Mouse (Mus musculus): ENCODE results near the gene Hoxc6. TPM values are rescaled to one million over a fixed set of nuclear protein-coding genes. Genes with fewer than 3 reads are reported as not detected.

Hoxc6 gene
- total and polyA plus RNA-seq, 3 experiments = 0.42 to 4.5 (median 0.79) TPM

GRCm38 (mm10) chr15:102965003-102965891 lies 32.8 kb upstream of the Hoxc6 start:
- Histone ChIP-seq H3K4me2 (ENCODE audit: insufficient read depth, low read depth, poor library complexity, severe bottlenecking) (no peak overlapping the region), H3K27ac (ENCODE audit: insufficient read depth, low read depth) (no peak overlapping the region), H3K9me3 (replicated peaks; ENCODE audit: low read length) (no peaks in the 10 kb centered on the region), H3K4me3 (replicated peaks in 1 of 3; ENCODE audit: low read depth in 2 of 3, low read length in 2 of 3, poor library complexity in 1 of 3) (no peak overlapping the region), H3K9ac (ENCODE audit: insufficient read depth, low read depth) (no peak overlapping the region), H3K4me1 (ENCODE audit: control insufficient read depth in 1 of 2, insufficient read depth in 2 of 2) (peaks cover 6 to 23% of the 10 kb centered on the region in 2 experiments), H3K36me3 (replicated peaks in 1 of 2; ENCODE audit: control insufficient read depth in 1 of 2, insufficient read depth in 1 of 2, low read length in 1 of 2) (no peaks in the 10 kb centered on the region), H3K27me3 (replicated peaks) (peaks cover 93% of the 10 kb centered on the region), H3K79me2 (replicated peaks; ENCODE audit: control insufficient read depth, extremely low read depth, insufficient read depth, poor library complexity, severe bottlenecking) (no peaks in the 10 kb centered on the region)
- TF ChIP-seq IRF4 (IDR thresholded peaks at IDR 0.05; ENCODE audit: low read depth, low read length) = no peak
- TF ChIP-seq E2F4 (IDR thresholded peaks at IDR 0.05; ENCODE audit: insufficient replicate concordance, low read depth, low read length) = no peak
- no peak for TF ChIP-seq PAX5 (IDR thresholded peaks at IDR 0.05; ENCODE audit: low read length)
- dilution Hi-C loops (cut with MboI; ENCODE audit: extremely low pct_ligation_motif_present, extremely low pct_unique_long_range_greater_than_20kb, low sequenced_read_pairs) = no loop called here
- in situ Hi-C loops (cut with MboI; ENCODE audit: low pct_ligation_motif_present, low pct_unique_long_range_greater_than_20kb, low sequenced_read_pairs) = no loop called here
- no peak for DNase-seq (ENCODE audit: extremely low read depth)

- in situ Hi-C loops (cut with MboI; ENCODE audit: low pct_ligation_motif_present, low pct_unique_long_range_greater_than_20kb, low sequenced_read_pairs) (no loop called here), dilution Hi-C loops (cut with MboI; ENCODE audit: extremely low pct_ligation_motif_present, extremely low pct_unique_long_range_greater_than_20kb, low sequenced_read_pairs) (no loop called here)
- Histone ChIP-seq H3K9ac (ENCODE audit: insufficient read depth, low read depth) (peak overlapping the region; percentile 15; the same call in 1 of the 2 replicates), H3K79me2 (replicated peaks; ENCODE audit: control insufficient read depth, extremely low read depth, insufficient read depth, poor library complexity, severe bottlenecking) (no peaks in the 10 kb centered on the region), H3K4me1 (ENCODE audit: control insufficient read depth in 1 of 2, insufficient read depth in 2 of 2) (peaks cover 7 to 25% of the 10 kb centered on the region in 2 experiments), H3K27ac (ENCODE audit: insufficient read depth, low read depth) (no peak overlapping the region), H3K9me3 (replicated peaks; ENCODE audit: low read length) (no peaks in the 10 kb centered on the region), H3K4me3 (replicated peaks in 1 of 3; ENCODE audit: low read depth in 2 of 3, low read length in 2 of 3, poor library complexity in 1 of 3) (peak overlapping the region in 2 of 3 experiments; percentile 21 to 23), H3K27me3 (replicated peaks) (peaks cover 93% of the 10 kb centered on the region), H3K4me2 (ENCODE audit: insufficient read depth, low read depth, poor library complexity, severe bottlenecking) (peak overlapping the region; percentile 74), H3K36me3 (replicated peaks in 1 of 2; ENCODE audit: control insufficient read depth in 1 of 2, insufficient read depth in 1 of 2, low read length in 1 of 2) (no peaks in the 10 kb centered on the region)
- DNase-seq (ENCODE audit: extremely low read depth) = peak; percentile 94
- peak; percentile 28; the same call in 1 of the 2 replicates for TF ChIP-seq CHD2 (IDR thresholded peaks at IDR 0.05; ENCODE audit: low read length)
- peak; percentile 82 for TF ChIP-seq MAX (IDR thresholded peaks at IDR 0.05; ENCODE audit: low read length)
- no peak for TF ChIP-seq CHD1 (IDR thresholded peaks at IDR 0.05; ENCODE audit: low read depth, low read length)
- TF ChIP-seq ZNF384 (IDR thresholded peaks at IDR 0.05; ENCODE audit: low read depth, low read length) = no peak
- TF ChIP-seq JUN (IDR thresholded peaks at IDR 0.05; ENCODE audit: insufficient read depth, low read depth, low read length) = no peak
- 0 out of 2 replicates have a peak, but pooled peaks have one; percentile 18 for TF ChIP-seq BHLHE40 (IDR thresholded peaks at IDR 0.05; ENCODE audit: low read depth, low read length)
- TF ChIP-seq ETS1 (conservative IDR thresholded peaks at IDR 0.05; ENCODE audit: low read depth, low read length) = 0 out of 2 replicates have a peak, but pooled peaks have one; percentile 20
- no peak for TF ChIP-seq KAT2A (IDR thresholded peaks at IDR 0.05; ENCODE audit: insufficient replicate concordance, low read length)
- TF ChIP-seq MYC (IDR thresholded peaks at IDR 0.05; ENCODE audit: low read depth, low read length) = 0 out of 2 replicates have a peak, but pooled peaks have one; percentile 26
- peak; percentile 55 for TF ChIP-seq HCFC1 (IDR thresholded peaks at IDR 0.05; ENCODE audit: low read depth, low read length)
- no peak; the same call in 1 of the 2 replicates for TF ChIP-seq NELFE (IDR thresholded peaks at IDR 0.05; ENCODE audit: low read depth, low read length)
- peak; percentile 83; the same call in 1 of the 2 replicates for TF ChIP-seq MAZ (IDR thresholded peaks at IDR 0.05; ENCODE audit: low read depth, low read length)
- TF ChIP-seq ZKSCAN1 (IDR thresholded peaks at IDR 0.05; ENCODE audit: borderline replicate concordance, low read depth, low read length) = no peak
- peak; percentile 46 for TF ChIP-seq ZC3H11A (IDR thresholded peaks at IDR 0.05; ENCODE audit: low read depth, low read length)
- no peak for TF ChIP-seq POLR2A (IDR thresholded peaks at IDR 0.05; ENCODE audit: low read depth, low read length)
- no peak for TF ChIP-seq EP300 (IDR thresholded peaks at IDR 0.05; ENCODE audit: low read length)
- TF ChIP-seq SMC3 (IDR thresholded peaks at IDR 0.05; ENCODE audit: low read depth, low read length) = peak; percentile 75
- TF ChIP-seq USF1 (IDR thresholded peaks at IDR 0.05; ENCODE audit: low read depth, low read length) = peak; percentile 74
- peak; percentile 48; the same call in 1 of the 2 replicates for TF ChIP-seq MEF2A (IDR thresholded peaks at IDR 0.05; ENCODE audit: borderline replicate concordance, low read depth, low read length)
- TF ChIP-seq JUND (conservative IDR thresholded peaks at IDR 0.05; ENCODE audit: low read depth, low read length) = peak; percentile 48; the same call in 1 of the 2 replicates
- no peak for TF ChIP-seq UBTF (IDR thresholded peaks at IDR 0.05; ENCODE audit: low read depth, low read length)
- no peak for TF ChIP-seq ZMIZ1 (IDR thresholded peaks at IDR 0.05; ENCODE audit: low read depth, low read length)
- no peak for TF ChIP-seq GABPA (IDR thresholded peaks at IDR 0.05; ENCODE audit: insufficient replicate concordance, low read depth, low read length)
- peak; percentile 56; the same call in 1 of the 2 replicates for TF ChIP-seq ELF1 (IDR thresholded peaks at IDR 0.05; ENCODE audit: low read depth, low read length)
- TF ChIP-seq RAD21 (IDR thresholded peaks at IDR 0.05; ENCODE audit: low read depth, low read length) = peak; percentile 98
Measured at GRCm38 (mm10) chr15:102965892-102966775, 31.9 kb upstream of the Hoxc6 start.
